Mouse (Mus musculus): ENCODE measurements at regions not wholly inside any gene's neighbourhood (a gene's known extent, or its start where the extent isn't known, plus 50 kb on each side); places are given as distances from the start of the nearest gene placed in this dataset.
"Not testable (repeated sequence)": the region's sequence is repeated elsewhere in the genome, so short reads cannot be mapped to it uniquely, and the experiment has no call there.

DNA sequence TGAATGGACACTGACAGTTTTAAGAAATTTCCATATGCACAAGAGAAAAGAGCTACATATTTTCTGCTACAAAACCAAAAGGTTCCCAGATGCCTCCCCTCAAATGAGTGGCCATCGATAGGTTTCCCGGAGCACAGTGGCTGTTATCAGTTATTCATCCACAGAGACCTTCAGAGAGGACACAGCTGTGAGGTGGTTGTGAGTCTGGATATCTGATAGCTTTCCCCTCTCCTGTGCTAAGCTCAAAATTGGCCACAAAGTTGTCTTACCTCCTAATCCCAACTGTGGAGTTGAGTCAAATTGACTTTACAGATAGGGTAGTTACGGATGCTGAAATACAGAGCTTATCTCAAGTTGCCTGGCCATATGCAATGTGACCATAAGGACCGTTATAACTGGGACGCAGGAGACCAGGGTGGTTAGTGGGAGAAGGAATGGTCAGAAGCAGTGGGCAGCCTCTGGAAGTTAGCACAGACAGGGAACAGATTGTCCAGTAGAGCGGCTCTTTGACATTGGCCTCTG, 93.3 kb upstream of the Zfp706 start:
- DNase-seq: no peak

DNA sequence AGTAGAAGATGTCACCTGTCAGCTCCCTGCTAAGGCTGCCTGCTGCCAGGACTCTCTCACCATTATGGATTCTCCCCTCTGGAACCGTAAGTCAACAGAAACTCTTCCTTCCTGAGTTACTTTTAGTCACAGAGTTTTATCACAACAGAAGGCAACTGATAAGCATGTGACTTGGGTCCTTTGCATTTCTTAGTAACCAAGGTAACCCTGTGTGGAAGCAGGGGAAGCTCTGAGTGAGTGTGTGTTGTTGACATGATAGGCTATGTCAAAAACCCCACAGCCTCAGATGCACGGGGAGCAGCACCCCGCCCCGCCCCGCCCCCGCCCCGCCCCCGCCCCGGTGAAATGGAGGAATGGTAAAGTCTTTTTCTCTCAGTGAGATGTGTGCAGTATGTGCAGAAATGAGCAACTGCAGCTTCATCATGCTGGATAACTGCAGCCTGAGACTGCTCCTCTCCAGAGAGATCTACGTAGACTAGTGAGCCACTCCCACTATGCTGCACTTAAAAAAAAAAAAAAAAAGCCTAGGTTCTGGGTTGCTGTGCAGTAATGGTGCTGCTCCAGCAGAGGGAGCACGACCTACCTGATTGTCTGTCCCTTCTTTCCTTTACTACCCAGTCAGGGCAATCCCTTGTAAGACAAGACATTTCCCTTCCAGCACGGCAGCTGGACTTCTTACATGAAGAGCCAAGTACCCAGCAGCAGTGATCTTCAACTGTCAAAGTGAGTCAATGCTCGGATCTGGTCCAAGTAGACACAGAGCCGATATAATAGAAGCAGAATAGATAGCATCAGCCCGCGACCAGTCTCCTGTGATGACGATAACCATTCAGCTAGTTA, 92.6 kb upstream of the Zfp706 start:
- DNase-seq: peak; percentile 51 to 65

DNA sequence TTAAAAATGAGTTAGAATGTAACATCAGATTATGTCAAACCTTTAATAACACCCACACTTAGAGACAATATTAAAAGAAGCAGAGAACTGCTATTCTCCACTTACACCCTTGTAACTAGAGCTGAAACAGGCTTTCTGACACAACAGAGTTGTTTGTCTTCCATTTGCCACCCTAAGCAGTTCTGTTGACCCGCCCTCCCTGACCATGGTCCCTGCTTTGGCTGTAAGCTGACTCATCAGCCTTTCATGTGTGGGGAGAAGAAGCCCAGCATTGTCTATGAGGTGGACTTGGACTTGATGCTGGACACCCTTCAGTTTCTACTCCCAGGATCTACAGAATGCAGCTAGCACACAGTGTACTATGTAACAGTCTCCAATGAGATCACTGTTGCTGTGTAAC, 91.6 kb upstream of the Zfp706 start:
- DNase-seq: no peak

DNA sequence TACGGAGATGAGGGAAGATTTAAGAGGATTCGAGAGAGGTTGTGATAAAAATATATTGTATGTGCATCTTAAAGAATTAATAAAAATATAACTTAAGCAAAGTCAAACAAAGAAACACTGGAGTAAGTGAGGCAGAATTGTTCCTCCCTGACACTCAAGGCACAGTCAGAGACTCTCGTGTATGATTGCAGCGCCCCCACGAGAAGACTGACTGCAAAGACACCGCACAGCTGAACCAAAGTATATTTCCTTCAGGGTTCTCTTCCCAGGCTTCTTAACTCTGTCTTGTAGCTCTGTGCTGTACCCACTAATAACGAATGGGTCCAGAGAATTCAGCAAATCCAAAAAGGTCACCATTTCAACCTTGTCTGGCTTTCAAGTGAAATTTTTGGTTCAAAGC, 89.9 kb upstream of the Zfp706 start:
- DNase-seq: no peak

DNA sequence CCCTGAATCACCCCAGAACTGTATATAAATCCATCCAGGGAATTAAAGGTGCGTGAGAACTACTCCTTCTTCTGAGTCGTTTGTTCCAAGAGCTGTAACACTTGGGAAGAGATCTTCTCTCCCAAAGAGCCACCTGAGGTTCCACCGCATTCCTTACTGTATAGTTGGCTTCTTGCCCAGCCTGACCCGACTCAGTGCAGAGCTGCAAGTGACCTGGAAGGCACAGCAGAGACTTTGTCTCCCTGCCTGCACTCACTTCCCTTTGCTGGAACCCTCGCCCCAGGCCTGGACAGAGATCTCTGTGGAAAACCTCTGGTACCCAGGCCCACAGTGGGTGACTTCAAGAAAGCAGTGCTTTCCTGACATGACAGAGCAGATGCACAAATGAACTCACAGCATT, 83.6 kb upstream of the Zfp706 start:
- not testable (repeated sequence) for DNase-seq

DNA sequence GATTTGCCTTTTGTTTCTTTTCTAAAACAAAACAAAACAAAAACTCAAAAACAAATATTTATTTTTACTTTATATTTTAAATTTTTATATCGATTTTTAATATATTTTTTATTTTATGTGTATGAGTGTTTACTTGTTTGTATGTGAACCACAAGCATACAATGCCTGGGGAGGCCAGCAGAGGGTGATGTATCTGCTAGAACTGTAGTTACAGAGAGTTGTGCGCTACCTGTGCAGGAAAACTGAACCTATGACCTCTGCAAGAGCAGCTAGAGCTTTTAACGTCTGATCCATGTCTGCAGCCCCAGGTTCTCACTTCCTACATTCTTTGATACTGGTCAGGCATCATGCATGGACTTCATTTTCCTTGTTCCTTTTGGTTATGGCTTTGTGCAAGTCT, 76.2 kb upstream of the Zfp706 start:
- DNase-seq: no peak

DNA sequence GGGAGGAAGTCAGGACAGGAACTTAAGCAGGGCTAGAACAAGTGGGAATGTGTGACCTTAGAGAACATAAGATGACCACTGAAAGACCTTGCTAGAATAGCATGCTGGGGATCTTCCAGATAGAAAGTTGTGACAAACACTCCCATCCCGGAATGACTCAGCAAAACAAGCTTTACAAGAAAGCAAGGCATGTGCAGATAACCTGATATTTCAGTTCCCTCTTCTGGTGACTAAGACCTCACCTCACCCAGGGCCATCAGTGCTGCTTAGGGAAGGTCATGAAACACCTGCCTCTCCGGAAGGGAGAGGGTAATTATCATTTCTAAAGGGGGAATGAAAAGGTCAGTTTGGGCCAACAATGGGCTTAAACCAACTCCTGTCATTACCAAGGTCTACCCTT, 74.3 kb upstream of the Zfp706 start:
- DNase-seq: no peak

DNA sequence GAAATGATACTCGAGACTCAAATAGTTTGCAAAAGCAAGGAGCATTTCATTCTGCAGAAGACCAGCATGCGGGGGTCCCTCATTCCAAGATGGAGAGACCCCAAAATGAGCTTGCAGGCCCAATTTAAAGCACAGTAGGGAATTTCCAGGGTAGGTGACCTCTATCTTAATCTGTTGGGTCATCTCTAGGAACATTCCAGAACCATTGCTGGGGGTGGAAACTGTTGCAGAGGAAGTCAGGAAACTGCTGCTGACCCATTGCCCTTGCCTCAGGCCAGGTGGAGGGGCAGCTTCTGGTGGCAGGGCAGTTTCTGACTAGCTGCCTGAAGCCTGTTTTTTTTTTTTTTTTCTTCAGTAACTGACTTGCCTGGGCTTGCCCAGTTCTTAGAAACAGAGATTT, 73.4 kb upstream of the Zfp706 start:
- no peak for DNase-seq

DNA sequence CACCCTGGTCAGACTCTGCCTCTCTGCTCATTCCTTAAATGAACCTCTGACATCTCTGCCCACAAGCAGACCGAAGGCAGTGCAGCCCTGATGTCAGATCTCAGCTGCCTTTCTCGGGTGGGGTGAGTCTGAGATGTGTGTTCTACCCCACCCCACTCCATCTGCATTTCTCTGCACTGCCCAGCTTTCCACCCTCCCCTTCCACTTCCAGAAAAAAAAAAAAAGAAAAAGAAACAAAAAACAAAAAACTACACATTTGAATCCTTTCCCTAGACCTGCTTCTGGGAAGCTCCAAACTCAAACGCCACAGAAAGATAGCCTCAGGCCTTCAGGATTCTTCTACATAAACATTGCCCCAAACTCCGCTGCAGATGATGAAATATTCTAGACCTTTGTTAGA, 72.8 kb upstream of the Zfp706 start:
- no peak for DNase-seq

DNA sequence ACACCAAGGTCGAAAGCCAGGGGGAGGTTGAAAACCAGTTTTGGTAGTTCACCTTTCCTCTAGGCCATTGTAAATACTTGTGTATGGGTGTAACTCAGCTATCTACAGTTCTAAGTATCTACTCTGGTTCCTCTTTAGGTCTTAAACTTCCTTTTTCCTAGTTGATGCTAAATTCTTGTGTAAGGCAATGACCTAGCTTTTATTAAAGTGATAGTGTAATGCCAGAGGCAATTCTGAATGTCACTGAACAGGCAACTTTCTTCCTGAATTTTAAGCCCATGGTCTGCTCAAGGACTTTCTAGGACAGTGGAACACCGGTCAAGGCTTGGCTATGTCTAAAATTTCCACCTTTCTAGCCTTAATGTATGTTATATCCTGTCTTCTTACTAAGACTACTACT, 66.6 kb upstream of the Zfp706 start:
- DNase-seq: not testable (repeated sequence)

DNA sequence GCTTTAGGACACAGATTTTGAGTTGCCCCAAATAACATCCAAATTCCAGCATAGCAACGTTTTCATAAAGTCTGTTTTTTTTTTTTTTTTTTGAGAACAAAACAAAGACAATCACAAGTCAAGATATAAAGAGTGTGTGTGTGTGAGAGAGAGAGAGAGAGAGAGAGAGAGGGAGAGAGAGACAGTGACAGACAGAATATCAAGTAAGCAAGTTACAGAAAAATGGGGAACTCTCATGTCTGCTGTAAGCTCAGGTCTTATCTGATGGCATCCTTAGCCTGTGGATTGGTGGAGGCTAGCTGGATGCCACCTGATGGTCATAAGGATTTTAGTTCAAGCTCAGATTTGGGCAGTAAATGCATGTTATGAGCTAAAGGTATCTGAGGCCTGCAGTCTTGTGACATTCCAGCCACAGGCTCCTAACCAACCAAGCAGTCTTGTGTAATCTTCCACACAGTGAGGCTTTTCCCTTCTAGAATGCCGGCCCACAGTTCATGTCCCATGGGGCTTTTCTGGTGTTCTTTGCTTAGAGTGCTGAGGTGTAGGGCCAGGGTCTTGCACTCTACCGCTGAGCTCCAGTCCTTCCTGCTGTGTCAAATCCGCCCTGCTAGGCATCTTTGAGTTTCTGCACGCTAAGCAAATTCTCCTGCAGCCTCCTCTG, 64.8 kb upstream of the Zfp706 start:
- no peak for DNase-seq

DNA sequence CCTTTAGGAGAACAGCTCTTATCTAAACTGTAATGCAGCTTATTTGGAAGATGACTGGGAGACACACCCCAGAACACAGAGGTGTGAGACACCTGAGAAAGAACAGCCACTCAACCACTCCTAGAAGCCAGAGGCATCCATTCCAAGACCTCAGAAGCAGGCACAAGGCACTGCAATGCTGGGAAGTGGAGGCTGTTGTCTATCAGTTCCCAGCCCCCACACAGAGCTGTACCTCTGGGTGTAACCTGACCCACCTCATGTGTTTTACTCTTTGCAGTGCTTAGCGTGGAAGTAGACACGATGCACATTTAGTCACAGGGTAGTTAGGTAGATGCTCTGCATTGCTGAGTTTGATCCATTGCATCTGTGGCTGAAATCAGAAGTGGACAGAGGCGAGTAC, 62.6 kb upstream of the Zfp706 start:
- DNase-seq: no peak

DNA sequence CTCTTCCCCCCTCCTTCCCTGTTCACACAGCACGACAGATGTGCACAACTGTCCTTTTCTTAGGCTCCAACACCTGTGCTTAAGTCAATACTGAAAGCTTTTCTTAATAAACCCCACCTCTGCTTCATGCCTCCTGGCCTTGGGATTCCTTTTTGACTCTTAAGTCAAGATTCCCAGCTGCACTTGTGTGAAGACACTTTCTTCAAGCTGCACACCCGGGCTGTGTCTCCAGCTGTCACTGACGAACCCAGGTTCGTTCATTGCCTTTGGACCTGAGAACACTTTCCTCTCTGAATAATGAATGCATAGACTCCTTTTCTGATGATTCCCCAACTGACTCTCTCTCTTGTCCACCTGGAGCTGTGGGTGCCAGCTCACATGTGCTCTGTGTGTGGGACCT, 59.8 kb upstream of the Zfp706 start:
- DNase-seq: no peak

DNA sequence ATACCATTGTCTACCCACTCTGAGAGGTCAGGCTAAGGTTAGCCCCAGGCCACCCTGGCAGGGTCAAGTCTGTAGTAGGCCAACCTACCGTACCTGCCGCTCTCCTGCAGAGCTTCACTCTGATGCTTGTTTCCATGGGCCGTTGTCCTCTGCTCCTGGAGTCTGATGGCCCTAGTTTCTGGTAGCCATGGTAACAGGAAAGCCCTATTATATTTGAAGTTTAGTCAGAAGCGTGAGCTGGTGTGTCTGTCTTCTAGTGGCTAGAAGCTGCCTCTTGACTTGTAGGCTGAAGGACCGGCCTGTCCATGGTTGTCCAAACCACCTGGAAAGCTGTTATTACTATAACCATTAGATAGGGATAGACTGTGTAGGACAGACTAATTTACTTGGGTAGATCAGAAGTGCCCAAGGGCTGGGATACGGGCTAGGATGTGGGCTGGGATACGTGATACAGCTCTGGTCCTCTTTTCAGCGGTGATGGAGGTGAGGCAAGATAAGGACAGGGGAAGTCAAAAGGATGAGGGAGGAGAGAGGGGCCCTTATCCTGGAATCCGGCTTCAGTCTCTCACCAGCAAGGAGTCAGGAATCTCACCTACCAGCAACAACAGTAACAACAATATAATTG, 58.5 kb upstream of the Zfp706 start:
- no peak for DNase-seq

DNA sequence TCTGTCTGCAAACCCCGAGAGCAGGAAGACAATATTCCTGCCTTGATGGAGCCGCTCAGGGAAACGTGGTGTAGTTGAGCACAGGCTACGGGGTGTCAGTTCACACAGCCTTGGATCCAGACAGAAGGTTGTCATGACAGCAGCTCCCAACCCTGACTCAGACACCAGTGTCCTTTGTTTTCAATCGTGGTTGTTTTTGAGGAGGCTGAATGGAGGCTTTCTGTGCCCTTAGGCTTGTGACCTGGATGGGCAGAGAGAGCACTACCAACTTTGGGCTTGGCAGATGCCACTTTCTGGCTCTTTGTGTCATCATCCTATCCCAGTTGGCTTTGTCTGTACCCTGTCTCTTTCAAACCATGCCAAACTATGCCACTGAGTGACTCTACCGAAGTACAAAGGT, 57.8 kb upstream of the Zfp706 start:
- no peak for DNase-seq

DNA sequence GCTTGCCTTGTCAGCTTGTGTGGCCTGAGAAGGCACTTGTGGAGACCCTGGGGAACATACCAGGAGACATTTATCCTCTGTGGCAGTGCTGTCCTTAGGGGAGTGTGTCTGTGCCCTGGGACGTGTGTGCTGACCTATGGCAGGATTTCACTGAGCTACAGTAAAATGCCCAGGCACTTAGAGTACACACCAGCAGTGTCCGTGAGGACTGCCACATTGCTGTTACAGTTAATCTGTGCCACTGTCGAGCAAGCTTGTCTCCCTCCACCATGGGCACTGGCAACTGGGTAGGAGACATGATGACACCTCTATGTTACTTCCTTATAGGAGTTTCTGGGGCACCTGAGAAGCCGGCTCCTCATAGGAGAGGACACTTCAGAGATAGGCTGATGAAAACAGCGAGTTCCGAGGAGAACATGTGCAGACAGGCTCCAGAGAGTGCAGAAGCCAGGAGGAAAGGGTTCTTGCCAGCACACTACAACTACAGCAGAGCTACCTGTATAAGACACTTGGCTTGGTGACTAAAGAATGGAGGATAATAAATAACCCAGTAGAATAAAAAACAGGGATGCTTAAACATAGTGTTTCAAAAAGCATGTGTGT, 56.3 kb upstream of the Zfp706 start:
- DNase-seq: no peak

DNA sequence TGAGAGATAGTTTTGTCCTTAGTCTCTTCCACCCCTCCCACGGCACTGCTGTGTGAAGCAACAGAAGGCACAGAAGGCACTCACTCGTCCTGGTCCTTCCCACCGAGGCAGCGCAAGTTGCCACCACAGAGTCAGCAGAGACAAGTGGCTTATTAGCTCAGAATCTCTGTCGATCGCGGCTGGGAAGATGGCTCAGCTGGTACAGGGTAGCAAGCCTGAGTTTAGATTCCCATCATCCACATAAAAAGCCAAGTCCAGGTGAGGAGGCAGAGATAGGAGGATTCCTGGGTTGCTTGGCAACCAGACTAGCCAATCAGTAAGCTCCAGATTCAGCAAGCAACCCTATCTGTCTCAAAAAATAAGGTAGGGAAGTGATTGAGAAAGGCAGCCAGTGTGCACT, 55.0 kb upstream of the Zfp706 start:
- no peak for DNase-seq

DNA sequence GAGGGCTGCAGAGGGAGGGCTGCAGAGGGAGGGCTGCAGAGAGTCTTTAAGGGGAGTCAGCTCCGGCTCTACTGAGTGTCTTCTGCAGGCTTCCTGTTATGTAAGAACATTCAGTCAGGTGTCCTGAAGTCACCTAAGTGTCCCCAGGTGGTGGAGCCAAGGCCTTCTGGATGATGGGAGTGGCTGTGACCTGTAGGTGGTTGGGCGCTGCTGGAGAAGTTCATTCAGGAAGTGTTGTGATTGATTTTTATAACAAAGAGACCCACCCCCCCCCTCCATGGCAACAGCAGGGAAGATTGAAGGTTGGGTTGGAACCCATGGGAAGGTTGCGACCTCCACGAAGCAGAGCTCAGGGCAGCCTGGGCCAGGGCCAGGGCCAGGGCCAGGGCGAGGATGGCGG, 53.9 kb upstream of the Zfp706 start:
- no peak for DNase-seq

DNA sequence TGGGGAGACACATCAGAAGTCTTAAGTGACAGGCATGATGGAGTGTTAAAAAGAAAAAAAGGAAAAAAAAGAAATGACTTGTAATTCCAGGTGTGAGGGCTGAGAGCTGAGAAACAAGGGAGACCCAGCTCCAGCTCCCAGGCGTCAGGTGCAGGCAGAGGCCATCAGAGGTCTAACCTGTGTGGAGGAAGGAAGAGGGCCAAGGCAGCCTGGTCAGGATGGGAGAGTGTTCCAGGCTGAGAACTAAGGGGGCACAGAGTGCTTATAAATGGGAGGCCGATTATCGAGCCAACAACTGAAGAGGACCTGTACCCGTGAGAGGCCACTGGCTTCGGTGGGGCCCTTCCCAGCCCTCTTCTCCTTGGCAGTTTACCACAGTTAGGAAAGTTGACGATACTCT, 53.3 kb upstream of the Zfp706 start:
- no peak for DNase-seq
